Mouse (Mus musculus) large intestine, adult 2 months (tissue): Measurements from ENCODE around the gene Amer2. TPM values are rescaled to one million over a fixed set of nuclear protein-coding genes. Genes with fewer than 3 reads are reported as not detected.
"Not testable (repeated sequence)": the region's sequence is repeated elsewhere in the genome, so short reads cannot be mapped to it uniquely, and the experiment has no call there.

Source experiments
- DNase-seq: peaks from one replicate; pipeline ENCODE4 v3.0.0-alpha.2; 2012; ENCODE audit warnings: low read depth, low spot score
- WGBS: fragments of 180-500 bp; shearing (Covaris S2); methylation state at CpG from one replicate; pipeline ENCODE4 v1.1.7; 2018; 5-methylcytosine and 5-hydroxymethylcytosine counted together
- polyA plus RNA-seq: library from polyadenylated mRNA; depleted of rRNA; stranded (reverse); fragments of >200 nt; gene quantifications from 2 replicates; pipeline ENCODE4 v1.2.3, GENCODE M21; 2012; rRNA removed

Amer2 gene
- polyA plus RNA-seq: 0.01 and 0.04 TPM in 2 replicates

GRCm38 (mm10) chr14:60372821-60373309 lies at the start of gene Amer2:
Amer2 (plus strand) TSS chr14:60373259.
- no peak for DNase-seq
- whole genome bisulfite sequencing: 44% methylated on average over 1 of the region's 1 CpGs

GRCm38 (mm10) chr14:60340001-60340400 lies 33.1 kb upstream of the Amer2 start:
- WGBS: 80% methylated on average over 5 of the region's 5 CpGs
- DNase-seq: not testable (repeated sequence)

GRCm38 (mm10) chr14:60340570-60340969 lies 32.5 kb upstream of the Amer2 start:
- 77% methylated on average over 4 of the region's 4 CpGs for WGBS
- no peak for DNase-seq

GRCm38 (mm10) chr14:60345326-60345876 lies 27.7 kb upstream of the Amer2 start:
- 92% methylated on average over 6 of the region's 6 CpGs for WGBS
- DNase-seq: no peak

DNA sequence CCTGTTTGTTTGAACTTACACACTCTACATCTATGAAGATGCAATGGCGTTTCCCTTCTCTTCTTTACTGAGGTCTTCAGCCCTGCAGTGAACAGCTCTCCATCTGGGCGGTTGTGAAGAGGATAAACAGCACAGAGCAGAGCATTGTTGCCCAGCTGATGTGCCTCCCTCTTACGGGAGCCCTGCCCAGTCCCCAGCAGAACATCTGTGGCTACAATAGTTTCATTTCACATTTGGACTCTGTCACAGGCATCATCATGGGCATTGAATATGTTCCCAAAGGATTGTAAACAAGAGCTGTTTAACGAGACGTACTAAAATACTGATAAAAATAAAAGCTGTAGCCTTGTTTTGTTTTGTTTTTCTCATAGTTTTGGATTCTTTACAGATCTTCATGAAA lies 14.7 kb upstream of the Amer2 start:
- WGBS: 55% methylated on average over 5 of the region's 5 CpGs
- DNase-seq: no peak

GRCm38 (mm10) chr14:60361380-60362212 lies 11.5 kb upstream of the Amer2 start:
- WGBS: 70% methylated on average over 9 of the region's 9 CpGs
- no peak for DNase-seq

GRCm38 (mm10) chr14:60366729-60367128 lies 6.3 kb upstream of the Amer2 start:
- WGBS: 62% methylated on average over 1 of the region's 1 CpGs
- no peak for DNase-seq

DNA sequence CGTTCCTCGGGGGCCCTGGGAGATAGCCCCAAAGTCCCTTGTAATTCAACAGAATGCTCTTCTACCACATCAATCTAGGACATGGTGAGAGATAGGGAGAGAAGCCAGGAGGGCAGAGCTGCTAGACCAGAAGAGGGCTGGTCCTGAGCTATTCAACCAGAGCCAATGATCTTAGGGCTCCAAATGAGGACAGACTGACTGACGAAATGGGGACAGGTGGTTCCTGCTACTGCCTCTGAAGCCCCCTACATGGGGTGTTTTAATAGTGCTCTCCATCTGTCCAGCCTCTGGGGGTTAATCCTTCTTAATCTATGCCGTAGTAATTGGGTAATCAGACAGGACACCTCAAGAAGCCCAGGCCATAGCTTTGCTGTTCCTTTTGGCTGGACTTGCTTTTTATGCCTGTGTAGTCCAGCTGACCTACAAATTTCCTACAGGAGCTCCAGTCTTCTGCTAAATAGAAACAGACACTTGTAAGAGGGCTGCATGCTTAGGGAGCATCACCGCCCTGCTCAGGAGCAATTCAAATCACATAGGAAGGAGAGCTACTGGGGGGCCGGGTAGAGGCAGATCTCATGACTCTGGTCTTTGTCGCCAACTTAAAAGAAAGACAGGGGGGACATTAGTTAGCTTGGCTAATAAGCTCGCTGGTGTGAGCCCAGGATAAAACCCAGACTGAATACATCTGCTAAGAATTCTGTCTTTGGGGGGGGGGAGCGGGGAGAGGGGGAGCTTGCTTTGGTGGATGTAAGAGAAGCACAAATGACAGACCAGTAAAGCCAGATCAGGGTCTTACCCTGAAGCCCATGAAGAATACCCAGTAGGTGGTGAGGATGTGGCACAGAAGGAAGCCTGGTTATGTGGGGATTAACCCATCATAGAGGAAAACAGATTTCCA lies 4.0 kb upstream of the Amer2 start:
- WGBS: 83% methylated on average over 9 of the region's 9 CpGs
- DNase-seq: no peak

DNA sequence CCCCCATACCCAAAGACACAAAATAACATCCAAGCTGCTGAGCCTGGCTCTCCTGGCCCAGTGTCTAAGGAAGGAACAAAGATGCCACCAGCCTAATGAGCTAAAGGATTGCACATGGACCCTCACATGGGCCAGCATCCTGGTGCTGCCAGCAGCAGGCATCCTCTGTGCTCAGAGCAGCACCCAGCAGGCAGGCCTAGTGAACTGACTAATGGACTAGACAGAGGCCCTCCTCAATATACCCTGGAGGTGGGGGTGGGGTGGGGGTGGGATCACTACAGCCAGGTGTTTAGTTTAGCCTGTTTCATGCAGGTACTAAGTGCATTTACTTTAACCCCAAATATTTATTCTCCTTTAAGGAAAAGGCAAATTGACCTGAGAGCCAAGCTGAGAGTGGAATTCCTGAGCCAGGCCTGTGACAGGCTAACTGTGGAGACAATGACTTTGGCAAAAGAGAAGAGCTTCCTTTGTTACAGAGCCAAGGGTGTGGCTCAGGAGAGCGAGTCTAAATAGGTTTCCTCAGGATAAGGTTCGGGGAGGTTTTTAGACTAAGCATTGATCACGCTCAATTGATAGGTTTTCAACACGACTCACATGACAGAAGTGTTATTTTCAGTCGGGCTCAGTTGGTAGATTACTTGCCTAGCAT lies 3.3 kb upstream of the Amer2 start:
- no peak for DNase-seq
- WGBS: 44% methylated on average over 5 of the region's 5 CpGs

DNA sequence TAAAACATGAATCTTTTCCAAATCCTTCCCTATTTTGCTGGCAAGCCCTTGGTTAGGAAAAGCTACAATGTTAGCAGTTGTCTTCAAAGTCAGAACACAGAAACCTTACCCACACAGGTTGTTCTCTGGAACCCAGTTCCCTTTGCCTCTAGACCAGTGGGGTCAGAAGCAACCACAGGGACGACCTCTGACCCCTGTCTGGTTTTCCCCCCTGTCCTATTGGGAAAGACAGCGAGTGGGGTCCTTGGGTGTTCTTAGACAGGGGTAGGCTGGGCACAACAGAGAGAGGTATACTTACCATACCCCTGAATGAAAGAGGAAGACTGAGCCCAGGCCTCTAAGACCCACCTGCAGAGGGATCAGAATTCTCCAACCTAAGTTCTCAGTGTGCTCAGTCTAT lies 4.0 kb downstream of the Amer2 start:
- no peak for DNase-seq
- WGBS: 89% methylated on average over 2 of the region's 2 CpGs

DNA sequence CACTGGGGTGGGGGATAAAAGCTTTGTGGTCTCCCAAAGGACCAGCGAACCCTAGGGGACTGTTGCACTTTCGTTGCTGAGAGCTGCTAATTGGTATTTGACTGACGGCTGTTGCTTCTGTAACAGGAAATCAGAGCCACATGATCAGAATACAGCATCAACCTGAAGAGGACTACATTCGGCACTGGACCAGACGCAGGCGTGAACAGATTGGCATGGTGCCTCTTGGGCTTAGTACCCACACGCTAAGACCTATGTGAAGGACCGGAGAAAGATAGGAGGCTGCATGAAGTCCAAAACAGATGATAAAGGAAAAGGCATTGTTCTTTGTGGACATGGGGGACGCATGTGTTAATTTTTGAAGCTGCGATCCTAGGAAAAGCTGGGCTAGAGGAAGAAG lies 4.5 kb downstream of the Amer2 start:
- WGBS: 66% methylated on average over 10 of the region's 10 CpGs

GRCm38 (mm10) chr14:60378057-60378565 lies 5.1 kb downstream of the Amer2 start:
- no peak for DNase-seq
- under 1% methylated on average over 53 of the region's 53 CpGs for WGBS

More for the DNA sequence above, 4.5 kb downstream of the Amer2 start:
- DNase-seq: no peak

DNA sequence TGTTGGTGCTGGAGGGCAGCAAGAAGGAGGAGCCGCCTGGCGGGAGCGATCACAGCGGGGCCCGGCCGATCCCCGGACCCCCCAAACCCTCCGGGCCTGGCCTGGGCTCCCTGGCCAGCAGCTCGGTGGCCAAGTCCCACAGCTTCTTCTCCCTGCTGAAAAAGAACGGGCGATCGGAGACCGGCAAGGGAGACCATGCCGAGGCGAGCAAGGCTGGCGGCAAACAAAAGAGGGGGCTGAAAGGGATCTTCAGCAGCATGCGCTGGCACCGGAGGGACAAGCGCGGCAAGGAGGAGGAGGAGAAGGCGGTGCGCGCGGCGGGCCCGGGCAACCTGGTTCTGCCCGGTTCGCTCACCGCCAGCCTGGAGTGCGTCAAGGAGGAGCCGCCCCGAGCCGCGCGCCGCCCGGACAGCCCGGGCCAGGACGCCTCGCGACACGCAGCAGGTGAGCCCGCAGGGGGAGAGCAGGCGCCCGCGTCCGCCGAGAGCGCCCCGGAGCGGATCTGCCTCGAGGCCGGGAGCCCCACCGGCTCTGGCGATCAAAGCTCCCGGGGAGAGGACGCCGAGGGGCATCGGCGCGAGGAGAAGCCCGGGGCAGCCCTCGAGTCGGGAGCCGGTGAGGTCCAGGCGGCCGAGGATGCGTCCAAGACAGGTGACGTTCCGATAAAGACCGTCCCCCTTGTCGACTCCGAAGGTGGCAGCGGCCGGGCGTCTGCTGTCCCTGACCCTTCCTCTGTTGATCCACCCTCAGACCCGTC lies 5.7 kb downstream of the Amer2 start:
- DNase-seq: no peak
- WGBS: 2% methylated on average over 77 of the region's 77 CpGs

DNA sequence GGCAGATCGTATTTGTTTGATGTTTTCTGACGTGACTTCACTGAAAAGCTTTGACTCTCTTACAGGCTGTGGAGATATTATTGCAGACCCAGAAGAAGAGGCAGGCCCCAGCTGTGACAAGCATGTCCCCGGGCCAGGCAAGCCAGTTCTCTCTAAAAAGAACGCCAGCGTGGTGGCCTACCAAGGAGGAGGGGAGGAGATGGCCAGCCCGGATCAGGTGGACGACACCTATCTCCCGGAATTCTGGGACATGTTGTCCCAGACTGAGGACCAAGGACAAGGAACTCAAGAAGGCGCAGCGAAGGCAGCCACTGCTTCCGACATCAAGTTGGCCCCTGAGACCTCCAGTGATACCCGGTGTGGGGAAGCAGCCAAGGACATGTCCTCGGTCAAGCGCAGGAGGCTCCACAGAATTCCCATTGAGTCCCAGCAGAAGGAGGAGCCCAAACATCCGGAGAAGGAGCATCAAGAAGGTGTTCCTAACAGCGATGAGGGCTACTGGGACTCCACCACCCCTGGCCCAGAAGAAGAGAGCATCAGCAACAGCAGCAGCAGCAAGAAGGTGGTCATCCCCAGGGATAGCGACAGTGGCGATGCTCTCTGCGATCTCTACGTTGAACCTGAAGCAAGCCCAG lies 6.4 kb downstream of the Amer2 start:
- WGBS: 63% methylated on average over 20 of the region's 20 CpGs
- DNase-seq: no peak

GRCm38 (mm10) chr14:60379958-60380330 lies 6.9 kb downstream of the Amer2 start:
- no peak for DNase-seq
- WGBS: 96% methylated on average over 8 of the region's 8 CpGs

DNA sequence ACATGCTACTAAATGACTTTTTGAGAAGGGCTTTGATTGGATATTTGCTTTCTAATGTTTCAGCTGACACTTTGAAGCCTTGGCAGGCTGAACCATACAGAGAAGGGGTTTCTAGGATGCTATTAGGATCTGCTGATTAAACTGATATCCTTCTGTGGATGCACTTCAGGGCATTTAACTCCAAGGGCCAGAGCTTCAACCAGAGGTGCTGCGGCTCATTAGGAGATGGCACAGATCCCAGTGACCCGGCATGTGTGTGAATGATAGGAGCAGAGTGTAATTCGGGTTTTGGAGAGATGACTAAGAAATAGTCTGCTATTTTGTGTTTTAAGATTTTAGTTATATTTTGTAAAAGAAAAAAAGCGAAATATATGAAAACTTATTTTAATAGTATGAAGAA lies 8.6 kb downstream of the Amer2 start:
- DNase-seq: no peak
- WGBS: 84% methylated on average over 4 of the region's 4 CpGs

DNA sequence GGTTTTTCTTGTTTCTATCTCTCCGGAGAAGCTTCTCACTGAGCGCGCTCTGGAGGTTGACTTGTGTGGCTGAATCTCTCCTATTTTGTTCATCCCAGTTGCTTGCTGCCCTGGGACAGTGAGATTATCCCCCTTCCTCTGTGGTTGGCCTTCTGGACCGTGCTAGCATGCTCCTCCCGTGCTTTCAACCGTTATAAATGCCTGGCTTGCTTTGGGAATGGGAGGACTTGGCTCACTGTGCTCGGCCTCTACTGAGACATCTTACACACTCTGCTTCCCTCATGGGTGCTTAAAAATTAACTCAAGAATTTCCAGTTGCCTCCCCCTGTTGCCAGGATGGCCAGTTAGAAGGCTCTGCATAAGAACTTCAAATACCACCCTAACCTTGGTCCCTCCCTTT lies 10.8 kb downstream of the Amer2 start:
- 55% methylated on average over 7 of the region's 7 CpGs for WGBS

DNA sequence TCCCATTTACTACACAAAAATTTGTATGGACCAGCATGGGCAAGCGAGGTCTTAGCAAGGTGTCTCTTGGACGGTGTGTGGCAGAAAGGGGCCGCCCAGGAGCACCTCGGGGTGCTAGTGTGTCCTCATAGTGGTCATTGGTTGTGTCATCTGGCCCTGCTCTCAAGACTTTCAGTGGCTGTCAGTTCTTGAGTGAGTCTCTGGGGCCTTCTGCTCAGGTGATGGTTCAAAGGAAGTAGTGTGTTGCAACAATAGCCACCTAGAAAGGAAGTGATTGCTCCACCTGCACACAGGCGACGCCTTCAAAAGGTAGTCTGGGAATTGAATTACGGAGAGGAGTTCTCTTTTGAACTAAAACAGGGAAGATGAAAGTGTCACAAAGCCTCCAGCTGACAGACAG lies 11.2 kb downstream of the Amer2 start:
- WGBS: 55% methylated on average over 7 of the region's 7 CpGs
- DNase-seq: no peak

More for the DNA sequence above, 10.8 kb downstream of the Amer2 start:
- DNase-seq: no peak
